Mouse (Mus musculus): ENCODE data around the gene St6galnac3. TPM values are rescaled to one million over a fixed set of nuclear protein-coding genes. Genes with fewer than 3 reads are reported as not detected.

St6galnac3 gene
- polyA plus RNA-seq (2012; fragmentation: generic; extraction: Trizol): not detected

GRCm38 (mm10) chr3:153724701-153725668, at the start of gene St6galnac3:
Gene St6galnac3 (minus strand): TSS chr3:153725174.

Other genes starting within 250 kb of the St6galnac3 start
- not detected for gene Asb17, start 119.0 kb upstream of the St6galnac3 start, polyA plus RNA-seq (2012; fragmentation: generic; extraction: Trizol)
- gene Msh4, start 181.0 kb upstream of the St6galnac3 start, polyA plus RNA-seq (2012; fragmentation: generic; extraction: Trizol): under 1 TPM in 1 of 2 experiments, not detected in 1; 0.02 TPM
- 10 to 100 TPM in 1 of 2 experiments, 1 to 10 TPM in 1; 6.4 to 49.8 TPM for gene Rabggtb, start 187.8 kb upstream of the St6galnac3 start, polyA plus RNA-seq (2012; fragmentation: generic; extraction: Trizol)
- gene Acadm, start 219.5 kb upstream of the St6galnac3 start, polyA plus RNA-seq (2012; fragmentation: generic; extraction: Trizol): 10 to 100 TPM in 1 of 2 experiments, 1 to 10 TPM in 1; 4.8 to 94.6 TPM
- gene Slc44a5, start 248.3 kb upstream of the St6galnac3 start, polyA plus RNA-seq (2012; fragmentation: generic; extraction: Trizol): under 1 TPM in 1 of 2 experiments, not detected in 1; 0.02 TPM

Measured in C3H10T1/2 (cell line).